Mouse (Mus musculus): Measurements from ENCODE around the gene Cpn1.

DNA sequence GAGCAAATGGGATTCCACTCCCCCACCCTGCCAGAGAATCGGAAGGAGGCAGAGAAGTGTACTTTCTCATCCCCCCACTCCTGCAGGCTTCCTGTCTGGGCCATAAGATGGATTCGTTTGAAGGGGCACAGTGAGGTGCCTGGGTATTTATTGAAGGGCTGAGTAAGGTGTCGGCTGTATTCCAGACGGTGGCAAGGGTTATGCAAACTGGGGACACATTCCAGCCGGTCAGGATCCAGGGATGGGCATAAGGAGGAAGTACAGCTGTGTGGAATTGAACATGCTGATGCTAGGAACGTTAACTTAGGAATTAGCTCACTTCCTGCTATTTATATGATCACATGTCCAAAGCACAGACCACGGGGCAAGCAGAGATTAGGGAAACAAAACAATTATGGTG is 56.0 kb downstream of the Cpn1 start:
- TF ChIP-seq MAX (IDR thresholded peaks at IDR 0.05; ENCODE audit: low read length) = no peak
- no peak for TF ChIP-seq CTCF (conservative IDR thresholded peaks at IDR 0.05 in 1 of 2, IDR thresholded peaks at IDR 0.05 in 1 of 2; ENCODE audit: low read depth in 2 of 2, low read length in 2 of 2)
- no peak for TF ChIP-seq TBP (conservative IDR thresholded peaks at IDR 0.05; ENCODE audit: low read depth, low read length)
- TF ChIP-seq UBTF (IDR thresholded peaks at IDR 0.05; ENCODE audit: low read depth, low read length) = no peak
- no peak for TF ChIP-seq MXI1 (IDR thresholded peaks at IDR 0.05; ENCODE audit: low read depth, low read length)
- no peak for TF ChIP-seq POLR2A (IDR thresholded peaks at IDR 0.05; ENCODE audit: low read depth, low read length)
- TF ChIP-seq ZMIZ1 (IDR thresholded peaks at IDR 0.05; ENCODE audit: low read depth, low read length) = no peak
- TF ChIP-seq RCOR1 (conservative IDR thresholded peaks at IDR 0.05; ENCODE audit: low read depth, low read length) = no peak
- TF ChIP-seq EP300 (IDR thresholded peaks at IDR 0.05; ENCODE audit: low read length) = no peak
- TF ChIP-seq USF2 (conservative IDR thresholded peaks at IDR 0.05; ENCODE audit: low read depth, low read length) = no peak
- no peak for TF ChIP-seq POLR2AphosphoS2 (IDR thresholded peaks at IDR 0.05; ENCODE audit: low read depth, low read length)
- TF ChIP-seq E2F4 (IDR thresholded peaks at IDR 0.05; ENCODE audit: insufficient replicate concordance, low read depth, low read length) = no peak

Data from CH12.LX (cell line).